Mouse (Mus musculus) adrenal gland, postnatal 14 days (tissue): ENCODE results near the gene Gpr182. TPM values are rescaled to one million over a fixed set of nuclear protein-coding genes. Genes with fewer than 3 reads are reported as not detected.
A peak's percentile ranks its signal among the peaks of the same experiment; 100 is the strongest.

ENCODE experiments used
- DNase-seq: peaks from one replicate; pipeline ENCODE4 v3.0.0; 2021; ENCODE audit warnings: mixed read lengths
- total RNA-seq: library from RNA; stranded (reverse); gene quantifications from 2 replicates; pipeline ENCODE4 v1.2.3, GENCODE M21; 2021

Gpr182 gene
- total RNA-seq, 1 experiment from 2014 or later = 12.0 TPM

DNA sequence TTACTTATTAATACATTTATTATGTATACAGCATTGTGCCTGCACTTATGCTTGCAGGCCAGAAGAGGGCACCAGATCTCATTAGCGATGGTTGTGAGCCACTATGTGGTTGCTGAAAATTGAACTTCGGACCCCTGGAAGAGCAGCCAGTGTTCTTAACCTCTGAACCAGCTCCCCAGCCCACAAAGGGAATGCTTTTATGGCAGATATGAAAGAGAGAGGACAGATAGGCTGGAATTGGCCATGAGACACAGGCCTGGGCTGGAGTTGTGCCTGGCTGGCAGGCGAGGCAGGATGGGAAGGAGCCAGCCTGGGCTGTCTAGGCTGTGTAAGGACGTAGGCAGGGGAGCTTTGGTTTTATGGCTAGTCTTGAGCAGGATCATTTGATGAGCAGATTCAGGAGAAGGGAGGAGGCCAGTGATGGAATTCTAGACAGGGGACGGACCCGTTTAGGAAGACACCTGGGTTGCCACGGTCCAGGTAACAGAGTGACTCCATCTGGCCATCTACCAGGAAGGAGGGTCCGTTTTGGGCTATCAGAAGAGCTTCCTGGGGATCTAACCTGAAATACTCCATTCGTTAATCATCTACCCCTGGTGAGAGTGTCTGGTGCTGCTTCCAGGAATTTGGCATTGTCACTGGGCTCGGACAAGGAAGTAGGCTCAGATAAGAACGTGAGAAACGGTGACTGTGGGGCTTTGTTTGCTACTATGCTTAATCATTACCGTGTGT, 13.2 kb downstream of the Gpr182 start:
- peak; percentile 66 for DNase-seq

DNA sequence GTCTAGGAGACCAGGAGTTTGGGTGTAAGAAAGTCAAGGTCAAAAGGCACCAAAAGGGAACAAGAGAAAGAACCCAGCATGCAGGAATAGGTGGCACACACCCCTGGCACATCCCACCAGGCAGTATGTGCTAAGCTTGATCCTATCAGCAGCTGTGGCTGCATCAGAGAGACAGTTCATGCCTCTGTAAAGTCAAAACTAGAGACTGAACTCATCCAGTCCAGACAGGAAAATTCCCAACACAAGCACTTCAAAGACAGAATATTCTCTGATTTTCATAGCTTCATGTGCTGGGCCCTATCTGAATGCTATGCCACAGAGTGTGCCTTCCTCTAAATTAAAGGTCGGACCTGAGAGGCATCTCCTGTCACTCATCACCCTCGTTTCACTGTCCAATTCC, 14.0 kb downstream of the Gpr182 start:
- DNase-seq = no peak

DNA sequence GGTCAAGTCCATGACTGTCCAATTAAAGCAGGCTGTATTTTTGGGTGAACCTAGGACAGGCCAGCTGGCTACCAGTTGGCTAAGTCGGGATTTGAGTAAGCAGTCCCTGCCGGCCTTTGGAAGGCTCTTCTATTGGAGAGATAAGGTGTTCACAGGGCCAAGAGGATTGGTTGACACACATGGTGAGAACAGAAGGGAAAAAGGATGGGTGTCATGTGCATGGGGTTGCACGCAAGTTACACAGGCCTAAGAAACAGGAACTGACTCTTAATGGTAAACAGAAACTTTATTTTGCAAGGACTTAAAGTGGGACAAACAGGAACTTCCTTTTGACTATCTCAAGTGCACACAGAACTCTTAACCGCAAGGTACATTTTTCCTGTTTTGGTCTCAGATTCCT, 14.6 kb downstream of the Gpr182 start:
- no peak for DNase-seq

DNA sequence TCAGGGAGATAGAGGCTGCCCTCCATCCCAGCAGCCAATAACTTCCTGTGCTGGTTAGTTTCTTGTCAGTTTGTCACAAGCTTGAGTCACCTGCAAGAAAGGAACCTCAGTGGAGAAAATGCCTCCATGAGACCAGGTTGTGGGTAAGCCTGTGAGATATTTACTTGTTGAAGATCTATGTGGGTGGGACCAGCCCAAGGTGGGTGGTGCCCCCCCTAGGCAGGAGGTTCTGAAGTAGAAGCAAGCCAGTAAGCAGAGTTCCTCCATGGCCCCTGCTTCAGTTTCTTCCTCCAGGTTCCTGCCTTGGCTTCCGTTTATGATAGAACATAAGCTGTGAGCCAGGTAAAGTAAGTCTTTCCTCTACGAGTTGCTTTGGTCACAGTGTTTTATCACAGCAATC, 15.3 kb downstream of the Gpr182 start:
- DNase-seq = no peak

DNA sequence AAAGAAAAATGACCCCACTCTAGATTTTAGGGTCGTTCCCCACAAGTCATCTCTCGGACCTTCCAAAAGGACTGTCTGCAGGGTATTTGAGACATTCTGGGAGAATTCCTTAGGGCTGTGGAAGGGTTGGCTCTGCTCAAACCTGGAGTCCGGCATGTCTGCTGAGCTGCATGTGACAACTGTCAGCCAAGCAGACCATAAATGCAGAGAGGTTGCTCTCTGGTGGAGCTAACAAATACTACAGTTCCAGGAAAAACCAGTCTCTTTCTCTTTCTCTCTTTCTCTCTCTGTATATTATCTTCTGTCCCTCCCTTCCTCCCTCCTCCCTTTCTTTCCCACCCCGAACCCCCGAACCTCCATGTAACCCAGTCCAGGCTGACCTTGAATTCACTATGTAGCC, 17.1 kb downstream of the Gpr182 start:
- peak; percentile 51 for DNase-seq

DNA sequence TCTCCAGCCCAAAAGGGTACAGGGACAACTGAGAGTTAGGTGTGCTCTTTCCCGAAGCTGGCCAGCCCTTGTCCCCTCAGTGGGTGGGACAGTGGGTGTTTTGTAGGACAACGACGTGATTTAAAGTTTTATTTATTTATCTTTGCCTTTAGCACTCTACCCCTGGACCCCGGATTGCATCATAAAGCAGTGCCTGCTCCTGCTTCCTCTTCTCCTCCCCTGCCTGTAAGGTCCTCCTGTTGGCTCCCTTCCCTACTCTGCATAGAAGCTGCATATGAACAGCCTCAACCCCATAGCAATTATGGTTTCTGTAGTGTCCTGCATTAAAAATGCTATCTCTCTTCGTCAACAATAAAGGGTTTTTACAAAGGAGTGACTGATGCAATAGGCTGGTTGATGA, 20.1 kb downstream of the Gpr182 start:
- DNase-seq = no peak

DNA sequence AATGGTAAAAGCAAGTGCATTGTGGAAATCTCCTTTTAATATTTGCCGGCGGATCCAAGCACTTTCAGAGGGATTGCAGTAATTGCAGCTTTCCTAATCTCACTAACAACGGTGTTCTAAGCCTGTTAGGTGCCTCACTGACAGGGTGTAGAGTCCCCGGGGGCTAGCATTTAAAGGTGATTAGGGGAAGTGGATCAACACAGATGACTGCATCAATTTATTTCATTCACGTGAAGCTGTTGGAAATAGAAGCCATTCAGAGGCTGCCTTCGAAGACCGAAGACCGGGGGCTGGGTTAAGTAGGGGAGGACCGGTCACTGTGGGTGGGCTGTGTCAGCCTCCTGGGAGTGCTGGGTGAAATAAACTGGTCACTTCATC, 20.6 kb downstream of the Gpr182 start:
- DNase-seq = no peak

DNA sequence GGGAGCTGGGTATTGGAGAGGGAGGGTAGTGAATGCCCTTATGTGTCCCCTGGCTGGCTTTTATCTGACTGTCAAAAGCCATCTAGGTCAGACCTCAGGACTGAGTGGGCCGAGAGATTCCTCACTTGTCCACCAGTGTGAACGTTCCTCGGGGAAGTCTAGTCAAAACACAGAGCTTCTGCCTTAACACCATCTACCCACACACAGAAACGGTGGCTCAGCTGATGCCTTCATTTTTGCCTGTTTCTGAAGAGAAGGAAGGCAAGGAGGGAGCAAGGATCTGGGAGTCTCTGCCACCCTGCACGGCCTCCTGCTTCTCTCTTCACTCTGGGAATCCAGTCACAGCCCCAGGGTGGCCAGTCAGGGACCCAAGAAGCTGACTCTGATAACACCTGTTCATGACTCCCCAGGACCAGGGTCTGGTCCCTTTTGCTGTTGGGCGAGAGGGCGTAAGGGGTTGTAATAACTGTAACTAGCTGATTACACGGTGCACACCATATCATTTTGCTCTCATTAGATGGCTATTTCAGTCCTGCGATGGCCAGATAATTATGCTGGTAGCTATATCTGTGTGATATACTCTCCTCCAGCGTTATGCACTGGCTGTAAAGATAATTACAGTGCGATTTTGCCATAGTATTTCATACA, 21.1 kb downstream of the Gpr182 start:
- no peak for DNase-seq

DNA sequence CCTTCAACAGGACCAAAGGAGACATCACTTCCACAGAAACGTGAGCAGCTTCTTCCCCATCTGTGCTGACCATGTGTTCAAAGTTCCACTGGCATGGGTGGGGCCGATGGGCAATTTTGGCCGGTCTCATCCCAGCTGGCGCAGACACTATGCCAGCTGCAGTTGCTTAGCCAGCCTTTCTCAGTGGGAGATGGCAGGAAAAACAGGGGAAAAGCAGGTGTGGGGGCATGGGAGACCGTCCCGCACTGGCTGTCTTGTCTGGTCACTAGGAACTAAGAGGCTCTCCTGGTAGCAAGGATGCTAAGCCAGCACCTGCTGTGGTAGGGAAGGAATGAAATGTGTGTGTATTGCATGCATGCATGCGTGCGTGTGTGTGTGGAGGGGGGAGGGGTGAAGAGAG, 23.1 kb downstream of the Gpr182 start:
- DNase-seq = no peak

DNA sequence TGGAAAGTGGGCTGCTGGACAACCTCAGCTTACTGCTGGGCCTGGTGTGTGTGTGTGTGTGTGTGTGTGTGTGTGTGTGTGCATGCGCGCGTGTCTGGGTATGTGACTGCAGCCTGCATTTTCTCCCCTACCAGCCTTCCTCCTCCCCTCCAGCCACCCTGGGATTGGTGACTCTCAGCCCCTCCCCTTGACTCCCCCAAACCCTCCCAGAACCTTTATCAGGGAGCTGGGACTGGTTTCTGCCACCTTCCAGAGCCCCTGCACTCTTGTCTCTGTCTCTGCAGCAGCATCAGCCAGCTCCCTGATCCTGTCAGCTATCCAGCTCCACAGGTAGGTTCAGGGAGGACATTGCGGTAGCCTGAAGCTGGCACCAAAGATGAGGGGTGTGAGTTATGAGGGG, 26.4 kb downstream of the Gpr182 start:
- no peak for DNase-seq

DNA sequence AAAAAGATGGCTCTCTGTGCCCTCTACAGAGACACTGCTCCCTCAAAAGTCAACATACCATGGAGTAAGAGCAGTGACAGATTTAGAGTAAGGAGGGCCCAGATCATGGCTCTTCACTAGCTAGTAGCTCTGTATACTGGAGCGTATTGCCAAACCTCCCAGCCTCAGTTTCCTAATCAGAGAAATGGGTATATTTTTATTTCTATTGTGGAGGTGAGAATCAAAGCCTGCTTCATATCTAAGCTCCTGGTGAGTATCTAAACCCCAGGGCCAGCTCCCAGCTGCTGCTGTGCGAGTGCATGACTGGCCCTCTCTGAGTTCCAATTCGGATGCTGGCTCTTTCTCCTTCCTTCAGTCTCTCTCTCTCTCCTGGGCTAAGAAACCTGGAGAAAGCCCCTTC, 27.4 kb downstream of the Gpr182 start, which contains the start of gene Tac2:
TSS of gene Tac2 (plus strand) at position 301 of the 400 bp plus-strand sequence.
- DNase-seq = no peak

DNA sequence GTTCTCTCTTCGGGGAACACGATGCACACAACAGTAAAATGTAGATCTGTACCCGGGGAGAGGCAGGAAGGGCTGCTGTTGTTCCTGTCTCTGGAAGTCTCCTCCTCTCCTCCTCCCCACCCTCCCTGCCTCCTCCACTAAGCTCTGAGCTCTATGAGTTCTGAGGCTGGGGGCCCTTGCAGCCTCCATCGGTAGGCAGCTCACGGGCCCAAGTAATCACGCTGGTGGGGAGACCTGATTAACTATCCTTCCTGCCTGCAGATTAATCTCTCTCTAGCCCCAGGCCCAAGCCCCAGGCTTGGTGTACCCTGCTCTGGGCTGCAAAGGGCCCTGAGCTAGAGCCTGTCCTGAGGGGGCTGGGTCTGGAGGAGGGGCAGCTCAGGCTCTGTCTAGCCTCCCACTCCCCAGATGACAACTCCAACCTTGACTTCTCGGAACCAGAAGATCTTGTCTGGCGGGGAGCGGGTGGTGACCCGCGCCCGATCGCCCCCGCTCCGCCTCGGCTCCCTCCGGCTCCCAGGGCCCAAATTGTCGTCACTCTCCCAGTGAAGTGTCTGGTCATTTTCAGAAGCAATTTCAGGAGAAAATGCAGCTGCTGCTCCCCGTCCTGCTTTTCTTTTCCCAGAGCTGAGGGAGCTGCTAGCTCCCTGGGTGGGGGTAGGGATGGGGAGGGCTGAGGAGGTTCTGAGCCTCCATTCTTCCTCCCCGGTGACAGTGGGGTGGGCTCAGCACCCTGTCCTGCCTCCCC, 29.7 kb downstream of the Gpr182 start:
- DNase-seq = peak; percentile 12

DNA sequence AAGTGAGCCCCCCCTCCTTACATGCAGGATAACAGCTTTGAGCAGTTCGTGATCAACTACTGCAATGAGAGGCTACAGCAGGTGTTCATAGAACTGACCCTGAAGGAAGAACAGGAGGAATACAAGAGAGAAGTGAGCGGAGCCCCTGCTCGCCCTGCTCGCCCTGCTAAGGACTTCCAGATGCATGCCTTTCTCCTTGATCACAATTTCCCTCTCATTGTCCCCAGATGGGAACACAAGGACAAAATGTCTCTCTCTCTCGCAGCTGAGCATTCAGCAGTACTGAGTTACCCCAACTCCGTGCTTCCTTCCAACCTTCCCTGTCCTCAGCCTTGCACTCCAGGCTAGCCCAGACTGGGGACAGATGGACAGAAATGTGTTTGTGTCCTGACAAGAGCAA, 38.8 kb downstream of the Gpr182 start:
- DNase-seq = no peak

DNA sequence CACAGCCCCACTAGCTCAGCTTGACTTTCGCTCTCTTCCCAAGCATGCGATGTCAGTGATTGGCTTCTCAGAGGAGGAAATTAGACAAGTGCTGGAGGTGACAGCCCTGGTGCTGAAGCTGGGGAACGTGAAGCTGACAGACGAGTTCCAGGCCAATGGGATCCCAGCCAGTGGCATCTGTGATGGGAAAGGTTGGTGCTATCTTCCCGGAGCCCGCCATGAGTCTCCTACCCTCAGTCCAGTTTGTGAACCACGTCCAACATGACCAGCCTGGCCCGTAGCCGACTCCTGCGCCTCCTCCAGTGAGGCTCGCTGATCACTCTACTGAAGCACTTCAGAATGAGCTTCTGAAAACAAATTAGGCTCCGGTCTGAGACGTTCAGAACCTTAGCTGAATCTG, 41.2 kb downstream of the Gpr182 start:
- DNase-seq = no peak

DNA sequence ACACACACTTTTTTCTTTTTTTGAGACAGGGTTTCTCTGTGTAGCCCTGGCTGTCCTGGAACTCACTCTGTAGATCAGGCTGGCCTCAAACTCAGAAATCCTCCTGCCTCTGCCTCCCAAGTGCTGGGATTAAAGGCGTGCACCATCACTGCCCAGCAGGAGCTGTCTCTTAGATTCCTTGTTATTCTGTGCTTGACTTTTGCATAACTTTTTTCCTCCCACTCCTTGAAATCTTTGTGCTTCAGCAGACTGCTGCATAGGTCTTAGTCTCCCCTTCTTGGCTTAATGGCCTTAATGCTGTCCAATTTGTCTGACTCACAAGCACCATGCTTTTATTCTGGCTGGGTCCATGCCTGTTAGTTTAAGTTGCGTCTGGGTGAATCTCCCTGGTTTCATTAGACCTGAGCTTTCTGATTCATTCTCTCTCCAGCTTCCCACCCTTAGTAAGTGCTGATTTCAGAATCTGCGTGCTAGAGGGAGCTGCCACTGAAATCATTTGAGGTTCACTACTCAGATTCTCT, 42.6 kb downstream of the Gpr182 start:
- DNase-seq = peak; percentile 7

DNA sequence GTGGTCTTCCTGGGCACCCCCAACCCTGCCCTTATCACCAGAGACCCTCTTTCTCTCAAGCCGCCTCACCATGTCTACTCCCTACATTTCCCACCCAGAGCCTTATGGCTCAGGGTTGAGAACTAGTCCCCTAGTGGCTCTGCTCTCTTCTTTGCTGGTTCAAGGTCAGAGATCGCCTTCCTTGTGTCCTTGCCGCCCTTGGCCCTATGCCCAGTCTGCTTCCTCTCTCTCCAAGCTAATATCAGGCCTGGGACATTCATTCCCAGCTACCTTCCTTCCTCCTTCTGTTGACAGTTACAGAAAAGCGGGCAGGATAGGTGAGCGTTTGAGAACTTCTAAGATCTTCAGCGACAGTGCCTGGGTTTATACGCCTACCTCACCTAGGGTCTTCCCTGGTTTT, 43.8 kb downstream of the Gpr182 start:
- DNase-seq = peak; percentile 87

DNA sequence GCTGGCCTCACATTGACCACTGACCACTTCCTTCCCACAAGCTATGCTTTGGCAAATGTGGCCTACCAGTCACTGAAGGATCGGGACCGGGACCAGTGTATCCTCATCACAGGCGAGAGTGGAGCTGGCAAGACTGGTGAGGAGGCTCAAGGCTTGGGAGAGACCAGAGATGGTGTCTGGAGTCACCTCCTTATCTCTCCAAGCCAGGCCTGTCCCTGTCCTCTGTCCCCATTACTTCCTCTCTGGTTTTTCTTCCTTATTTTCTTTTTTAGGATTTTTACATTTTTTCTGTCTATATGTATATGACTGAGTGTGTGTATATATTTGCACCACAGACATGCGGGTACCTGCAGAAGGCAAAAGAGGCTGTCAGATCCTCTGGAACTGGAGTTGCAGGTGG, 45.7 kb downstream of the Gpr182 start:
- DNase-seq = no peak

DNA sequence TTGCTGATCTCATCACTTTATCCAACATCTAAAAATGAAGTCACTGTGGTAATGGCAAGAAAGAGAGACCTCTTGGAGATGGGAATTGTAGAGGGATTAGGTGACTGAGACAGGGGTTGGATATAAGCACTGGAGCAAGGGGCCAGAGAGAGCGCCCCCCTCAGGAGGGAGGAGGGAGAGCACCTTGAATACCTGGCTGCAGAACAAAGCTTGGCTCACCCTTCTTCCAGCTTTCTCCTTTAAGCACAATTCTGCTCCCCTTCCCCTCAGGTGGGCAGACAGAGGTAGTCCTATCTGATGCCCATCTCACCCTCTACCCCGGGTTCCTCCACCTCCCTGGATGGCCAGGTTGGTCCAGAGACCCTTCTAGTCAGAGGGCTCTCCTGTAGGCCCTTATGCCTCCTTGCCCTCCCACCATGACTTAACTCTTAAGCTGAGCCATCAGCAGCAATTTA, 46.7 kb downstream of the Gpr182 start, which contains the start of gene Myo1a:
TSS of gene Myo1a (plus strand) at position 405 of the 455 bp plus-strand sequence.
- DNase-seq = peak; percentile 3

DNA sequence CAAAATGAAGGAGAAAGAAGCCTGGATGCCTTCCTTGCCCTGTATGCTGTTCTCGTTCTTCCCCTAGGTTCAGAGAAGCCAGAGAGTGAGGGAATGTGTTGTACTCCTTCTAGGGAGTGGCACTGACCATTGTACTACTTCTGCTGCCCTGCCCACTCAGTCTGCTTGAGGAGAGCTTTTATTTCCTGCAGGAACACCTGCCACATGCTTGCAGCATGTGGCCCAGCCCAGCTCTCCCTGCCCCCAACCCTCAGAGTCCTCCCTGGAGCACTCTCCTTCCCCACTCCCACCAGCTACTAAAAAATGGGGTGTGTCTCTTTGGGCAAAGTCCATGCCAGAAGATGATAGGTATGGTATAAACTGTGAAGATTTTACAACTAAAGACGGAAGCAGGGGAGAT, 47.2 kb downstream of the Gpr182 start:
- no peak for DNase-seq

DNA sequence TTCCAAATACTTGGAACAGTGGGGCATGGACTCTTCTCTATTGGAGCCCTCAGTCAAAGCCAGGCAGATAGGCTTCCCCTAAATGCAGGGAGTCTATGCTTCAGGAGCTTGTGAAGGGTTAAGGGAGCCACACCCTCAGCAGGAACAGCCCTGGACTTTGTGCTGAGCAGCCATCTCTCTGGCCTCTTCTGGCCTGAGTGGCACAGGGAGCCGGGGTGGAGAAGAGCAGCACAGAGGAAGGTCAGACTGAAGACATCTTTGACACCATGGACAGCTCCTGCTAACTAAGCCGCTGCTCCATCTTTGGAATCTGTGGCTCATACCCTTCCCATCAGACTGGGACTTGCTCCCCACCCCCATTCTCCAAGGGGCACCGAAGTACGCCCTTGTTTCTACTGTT, 48.2 kb downstream of the Gpr182 start:
- no peak for DNase-seq

DNA sequence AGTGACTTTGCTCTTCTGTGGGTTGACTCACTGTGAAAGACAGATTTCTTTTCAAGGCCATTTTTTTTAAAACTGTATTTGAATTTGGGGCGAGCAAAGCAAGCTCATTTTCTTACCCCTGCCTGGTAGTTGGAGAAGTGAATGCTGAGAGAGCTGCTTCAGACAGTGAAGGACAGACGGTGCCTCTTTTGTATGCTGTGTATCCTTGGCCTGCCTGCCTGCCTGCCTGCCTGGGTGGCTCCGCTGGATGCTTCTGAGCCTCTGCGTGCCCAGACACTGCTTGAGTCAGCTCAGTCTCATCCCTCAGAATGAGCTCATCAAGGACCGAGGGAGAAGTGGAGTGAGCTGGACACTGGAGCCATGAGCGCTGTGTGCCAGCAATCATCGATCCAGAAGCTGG, 52.6 kb downstream of the Gpr182 start:
- peak; percentile 79 for DNase-seq
